Mouse (Mus musculus) hindbrain, embryonic 10.5 days (tissue): ENCODE results near the gene Nup188. TPM values are rescaled to one million over a fixed set of nuclear protein-coding genes. Genes with fewer than 3 reads are reported as not detected.

ENCODE experiments used
- DNase-seq: peaks from one replicate; pipeline ENCODE4 v3.0.0-alpha.2; 2017; ENCODE audit warnings: low spot score
- H3K27ac ChIP-seq: fragments of 300-500 bp; sonication (generic); 2 replicates; pipeline ENCODE4 v1.5.1; 2016; ENCODE audit warnings: mild to moderate bottlenecking, moderate library complexity
- H3K27me3 ChIP-seq: fragments of 300-500 bp; sonication (generic); 2 replicates; pipeline ENCODE4 v1.6.1; 2016; ENCODE audit warnings: mild to moderate bottlenecking; ENCODE audit not compliant: poor library complexity, insufficient read depth, severe bottlenecking
- H3K36me3 ChIP-seq: fragments of 300-500 bp; sonication (generic); 2 replicates; pipeline ENCODE4 v1.6.1; 2016; ENCODE audit warnings: mild to moderate bottlenecking, moderate library complexity
- H3K4me1 ChIP-seq: fragments of 300-500 bp; sonication (generic); replicated peaks from 2 replicates; pipeline ENCODE4 v1.6.1; 2016; ENCODE audit warnings: mild to moderate bottlenecking
- H3K4me3 ChIP-seq: fragments of 300-500 bp; sonication (generic); 2 replicates; pipeline ENCODE4 v1.5.1; 2016; ENCODE audit warnings: mild to moderate bottlenecking, moderate library complexity
- H3K9me3 ChIP-seq: fragments of 300-500 bp; sonication (generic); 2 replicates; pipeline ENCODE4 v1.6.1; 2016; ENCODE audit warnings: mild to moderate bottlenecking, moderate library complexity
- WGBS: fragments of 180-500 bp; shearing (Covaris S2); methylation state at CpG from one replicate; pipeline ENCODE4 v1.1.7; 2016; 5-methylcytosine and 5-hydroxymethylcytosine counted together
- polyA plus RNA-seq: library from polyadenylated mRNA; unstranded; fragments of >200 nt; fragmentation: Nextera tagmentation; extraction: Ambion mirVana; gene quantifications from 2 replicates; pipeline ENCODE4 v1.2.1, GENCODE M21; 2016

The Nup188 gene
- polyA plus RNA-seq, 1 experiment from 2014 or later, result 62.6 TPM

DNA sequence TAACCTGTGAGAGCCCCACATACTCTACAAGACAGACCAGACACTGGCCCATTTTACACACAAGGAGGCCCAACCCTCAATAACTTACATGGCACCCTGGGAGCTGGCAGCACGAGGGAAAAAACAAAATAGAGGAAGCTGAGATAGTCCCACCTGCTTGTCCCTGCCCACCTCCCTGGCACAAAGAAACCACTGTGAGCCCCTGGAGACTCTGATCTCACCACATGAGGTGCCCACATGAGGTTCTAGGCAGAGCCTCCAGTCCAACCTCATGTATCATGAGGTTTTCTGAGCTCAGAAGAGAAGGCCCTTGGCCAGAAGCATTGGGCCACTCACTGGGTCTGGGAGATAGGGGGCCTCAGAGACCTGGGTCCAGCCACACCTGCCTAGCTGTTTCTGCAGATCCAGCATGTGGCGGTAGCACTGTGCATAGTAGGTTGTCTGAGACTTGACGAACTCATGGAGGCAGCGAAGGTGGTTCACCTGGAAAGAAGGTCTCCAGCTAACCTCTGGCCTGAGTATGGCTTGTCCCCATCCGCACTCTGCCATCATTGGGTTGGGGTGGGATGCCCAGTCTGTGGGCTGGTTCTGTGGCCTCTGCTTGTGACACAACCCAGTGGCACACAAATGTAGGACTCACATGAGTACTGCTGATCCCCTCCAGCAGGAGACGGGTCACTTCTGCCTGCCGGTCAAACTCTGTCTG lies 59.9 kb downstream of the Nup188 start:
- Histone ChIP-seq H3K27ac (no peak overlapping the region), H3K27me3 (no peaks in the 10 kb centered on the region), H3K9me3 (no peaks in the 10 kb centered on the region), H3K4me3 (no peak overlapping the region), H3K36me3 (peaks cover 100% of the 10 kb centered on the region), H3K4me1 (peaks cover 7% of the 10 kb centered on the region; the same call in 1 of the 2 replicates)
- DNase-seq, result no peak
- 92% methylated on average over 7 of the region's 7 CpGs for WGBS

- Histone ChIP-seq H3K27ac (no peak overlapping the region), H3K9me3 (no peaks in the 10 kb centered on the region), H3K27me3 (no peaks in the 10 kb centered on the region), H3K4me1 (peaks cover 7% of the 10 kb centered on the region; the same call in 1 of the 2 replicates), H3K4me3 (no peak overlapping the region), H3K36me3 (peaks cover 92% of the 10 kb centered on the region)
- no peak for DNase-seq
- WGBS, result 92% methylated on average over 6 of the region's 6 CpGs
Observed at GRCm38 (mm10) chr2:30349196-30349595, 63.0 kb downstream of the Nup188 start.

DNA sequence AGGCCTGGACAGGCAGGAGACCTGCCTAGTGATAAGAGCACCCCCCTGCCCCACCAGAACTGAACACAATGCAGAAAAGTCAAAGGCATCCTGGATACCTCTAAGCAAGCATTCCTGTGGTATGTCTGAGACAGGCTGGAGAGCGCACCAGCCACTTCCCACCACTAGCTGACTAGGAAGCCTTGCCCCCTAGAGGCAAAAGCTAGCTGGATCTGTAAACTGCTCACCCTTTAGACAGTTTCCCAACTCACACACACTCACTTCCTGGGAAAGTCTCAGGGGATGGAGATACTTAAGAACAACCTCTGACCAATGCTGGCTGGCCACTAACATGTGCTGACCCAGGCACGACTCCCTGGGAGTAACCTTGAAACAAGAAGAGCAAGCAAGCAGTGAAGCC lies 65.0 kb downstream of the Nup188 start:
- no peak overlapping the region for H3K27ac ChIP-seq
- peaks cover 19% of the 10 kb centered on the region for H3K4me1 ChIP-seq
- 78% methylated on average over 2 of the region's 2 CpGs for WGBS
- no peak for DNase-seq
- peaks cover 85% of the 10 kb centered on the region for H3K36me3 ChIP-seq
- no peaks in the 10 kb centered on the region for H3K27me3 ChIP-seq
- H3K4me3 ChIP-seq, result no peak overlapping the region
- no peaks in the 10 kb centered on the region for H3K9me3 ChIP-seq

GRCm38 (mm10) chr2:30355861-30356260 lies 69.7 kb downstream of the Nup188 start:
- no peak overlapping the region for H3K4me3 ChIP-seq
- H3K36me3 ChIP-seq, result peaks cover 38% of the 10 kb centered on the region
- peaks cover 53% of the 10 kb centered on the region for H3K4me1 ChIP-seq
- no peaks in the 10 kb centered on the region for H3K27me3 ChIP-seq
- H3K9me3 ChIP-seq, result no peaks in the 10 kb centered on the region
- no peak overlapping the region for H3K27ac ChIP-seq
- WGBS, result 67% methylated on average over 4 of the region's 4 CpGs
- DNase-seq, result no peak

DNA sequence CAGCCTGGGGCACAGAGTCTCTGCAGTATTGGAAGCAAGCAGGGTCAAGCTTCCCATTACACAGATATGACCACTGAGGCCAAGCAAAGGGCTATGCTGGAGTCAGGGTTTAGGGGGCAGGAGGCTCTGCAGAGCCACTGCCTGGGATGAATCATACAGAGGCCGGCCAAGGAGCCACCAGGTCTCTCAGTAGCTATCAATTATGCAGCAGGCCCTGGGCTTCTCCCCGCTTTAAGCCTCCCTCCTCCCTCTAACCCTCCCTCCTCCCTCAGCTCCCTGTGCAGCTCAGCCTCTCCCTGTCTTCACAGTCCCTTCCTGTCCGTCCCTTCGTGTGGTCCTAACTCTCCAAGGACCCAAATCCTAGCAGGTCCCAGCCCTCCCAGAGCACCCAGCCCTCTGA lies 70.1 kb downstream of the Nup188 start:
- 60% methylated on average over 4 of the region's 4 CpGs for WGBS
- peaks cover 34% of the 10 kb centered on the region for H3K36me3 ChIP-seq

DNA sequence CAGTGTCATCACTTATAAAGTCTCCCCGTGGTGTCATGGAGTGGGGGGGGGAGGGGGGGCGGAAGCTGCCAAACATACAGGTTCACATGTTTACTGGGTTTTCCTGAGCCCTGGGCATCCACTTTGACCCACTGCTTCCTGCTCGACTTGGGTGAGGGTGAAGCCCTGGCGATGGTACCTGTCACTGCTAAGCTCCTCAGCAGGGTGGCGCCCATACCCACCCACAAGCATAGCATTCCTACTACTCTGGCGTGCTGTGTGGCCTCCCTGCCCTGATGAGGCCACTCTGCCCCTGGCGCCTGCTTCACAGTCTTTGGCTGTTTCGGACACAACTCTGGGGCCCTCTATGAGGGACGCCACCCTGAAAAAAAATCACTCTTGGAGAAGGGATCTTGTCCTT lies 70.7 kb downstream of the Nup188 start:
- no peak for DNase-seq
- H3K4me1 ChIP-seq, result peaks cover 57% of the 10 kb centered on the region
- 0 out of 2 replicates have a peak overlapping the region, but pooled peaks have one; percentile 9 for H3K4me3 ChIP-seq
- no peaks in the 10 kb centered on the region for H3K27me3 ChIP-seq
- peak overlapping the region; percentile 89; the same call in 1 of the 2 replicates for H3K27ac ChIP-seq
- H3K36me3 ChIP-seq, result peaks cover 33% of the 10 kb centered on the region
- 74% methylated on average over 9 of the region's 9 CpGs for WGBS
- H3K9me3 ChIP-seq, result no peaks in the 10 kb centered on the region

More for the DNA sequence above, 70.1 kb downstream of the Nup188 start:
- Histone ChIP-seq H3K27ac (no peak overlapping the region), H3K27me3 (no peaks in the 10 kb centered on the region), H3K4me1 (peaks cover 57% of the 10 kb centered on the region), H3K9me3 (no peaks in the 10 kb centered on the region), H3K4me3 (no peak overlapping the region)
- no peak for DNase-seq

DNA sequence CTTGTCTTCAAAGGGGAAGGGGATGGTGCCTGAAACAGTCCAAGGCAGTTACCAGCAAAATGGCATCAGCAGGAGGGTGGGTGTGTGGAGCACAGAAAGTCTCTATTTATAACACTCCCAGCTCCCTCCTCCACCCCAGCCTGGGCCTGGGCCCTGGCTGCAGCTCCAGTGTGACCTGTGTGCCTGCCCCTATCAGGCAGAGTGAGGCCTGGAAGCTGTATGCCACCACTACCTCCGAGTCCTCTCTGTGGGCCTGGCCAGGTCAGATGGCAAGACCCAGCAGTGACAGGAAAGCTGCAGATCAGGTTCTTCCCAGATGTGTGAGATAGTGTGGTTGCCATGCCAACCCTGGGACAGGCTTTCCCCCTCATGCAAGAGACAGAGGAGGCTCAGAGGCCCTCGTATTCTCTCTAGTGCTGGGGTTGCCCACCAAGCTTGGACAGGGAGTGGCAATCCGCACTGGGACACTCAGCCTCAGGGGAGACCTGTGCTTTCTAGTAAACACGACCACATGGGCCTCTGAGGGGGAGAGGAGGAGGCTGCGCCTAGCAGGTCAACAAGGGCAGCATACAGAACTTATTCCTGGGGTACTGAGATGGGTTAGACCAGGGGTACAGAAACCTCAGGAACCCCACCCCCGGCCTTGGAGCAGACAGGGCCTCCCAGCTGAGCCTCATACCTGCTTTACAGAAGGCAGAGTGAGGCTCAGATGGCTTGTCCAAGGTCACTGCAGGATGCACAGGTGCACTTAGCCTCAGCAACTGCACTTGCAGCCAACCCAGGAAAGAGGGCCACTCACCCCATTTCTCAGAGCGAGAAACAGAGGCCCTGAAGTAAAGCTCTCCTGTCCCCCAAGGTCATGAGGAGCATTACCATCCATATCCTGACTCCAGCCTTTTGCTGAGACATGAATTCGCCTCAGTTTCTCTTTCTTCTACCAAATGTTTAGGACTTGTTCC lies 71.6 kb downstream of the Nup188 start:
- Histone ChIP-seq H3K36me3 (peaks cover 26% of the 10 kb centered on the region), H3K27me3 (no peaks in the 10 kb centered on the region), H3K4me3 (peak overlapping the region; percentile 86), H3K9me3 (no peaks in the 10 kb centered on the region), H3K27ac (peak overlapping the region; percentile 89; the same call in 1 of the 2 replicates), H3K4me1 (peaks cover 57% of the 10 kb centered on the region)
- peak; percentile 46 for DNase-seq
- WGBS, result 59% methylated on average over 8 of the region's 8 CpGs

- Histone ChIP-seq H3K4me3 (peak within 1 kb of the TSS; percentile 86), H3K9me3 (no peaks in the 10 kb centered on the region), H3K36me3 (peaks cover 16% of the 10 kb centered on the region), H3K4me1 (peaks cover 57% of the 10 kb centered on the region), H3K27ac (peak within 1 kb of the TSS; percentile 89), H3K27me3 (no peaks in the 10 kb centered on the region)
- 3% methylated on average over 73 of the region's 73 CpGs for WGBS
- peak; percentile 83 for DNase-seq
Observed at GRCm38 (mm10) chr2:30358533-30359531, 72.6 kb downstream of the Nup188 start, which contains the start of gene Sh3glb2. Gene Sh3glb2, minus strand, starts transcription at chr2:30359337.

DNA sequence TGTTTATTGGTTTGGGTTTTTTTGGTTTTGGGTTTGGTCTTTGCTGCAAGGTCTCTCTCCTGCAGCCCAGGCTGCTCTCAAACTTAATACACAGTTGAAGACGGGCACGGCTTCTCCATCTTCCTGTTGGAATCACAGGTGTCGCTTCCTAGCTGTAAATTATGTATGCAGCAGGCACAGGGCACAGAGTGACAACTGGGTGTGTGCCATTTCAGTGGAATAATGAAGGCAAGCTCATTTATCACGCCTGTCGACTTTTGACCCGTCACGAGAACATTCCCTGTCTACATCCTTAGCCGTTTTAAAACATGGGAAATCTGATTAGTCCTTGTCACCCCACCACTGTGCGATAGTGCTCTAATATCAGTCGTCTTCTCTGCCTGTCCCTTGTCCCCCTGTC lies 74.4 kb downstream of the Nup188 start:
- 70% methylated on average over 10 of the region's 10 CpGs for WGBS
- H3K4me1 ChIP-seq, result peaks cover 63% of the 10 kb centered on the region
- H3K4me3 ChIP-seq, result no peak overlapping the region
- peak; percentile 12 for DNase-seq
- no peaks in the 10 kb centered on the region for H3K9me3 ChIP-seq
- no peak overlapping the region for H3K27ac ChIP-seq
- no peaks in the 10 kb centered on the region for H3K27me3 ChIP-seq
- H3K36me3 ChIP-seq, result no peaks in the 10 kb centered on the region

- H3K27me3 ChIP-seq, result no peaks in the 10 kb centered on the region
- peaks cover 46% of the 10 kb centered on the region for H3K4me1 ChIP-seq
- H3K9me3 ChIP-seq, result no peaks in the 10 kb centered on the region
- H3K27ac ChIP-seq, result no peak overlapping the region
- 74% methylated on average over 5 of the region's 5 CpGs for WGBS
- no peak overlapping the region for H3K4me3 ChIP-seq
- H3K36me3 ChIP-seq, result peaks cover 18% of the 10 kb centered on the region
- DNase-seq, result no peak
Observed at GRCm38 (mm10) chr2:30362865-30363264, 76.7 kb downstream of the Nup188 start.

- H3K4me3 ChIP-seq, result peak within 1 kb of the TSS; percentile 79
- DNase-seq, result peak; percentile 99
- H3K4me1 ChIP-seq, result peaks cover 35% of the 10 kb centered on the region
- peak within 1 kb of the TSS; percentile 88 for H3K27ac ChIP-seq
- no peaks in the 10 kb centered on the region for H3K9me3 ChIP-seq
- H3K36me3 ChIP-seq, result peaks cover 29% of the 10 kb centered on the region
- under 1% methylated on average over 54 of the region's 54 CpGs for WGBS
- H3K27me3 ChIP-seq, result no peaks in the 10 kb centered on the region
Observed at GRCm38 (mm10) chr2:30363773-30364650, 77.8 kb downstream of the Nup188 start, which contains the start of gene Miga2. Gene Miga2, plus strand, starts transcription at chr2:30364233.
